Mouse (Mus musculus): ENCODE results near the gene Kcnn1. TPM values are rescaled to one million over a fixed set of nuclear protein-coding genes. Genes with fewer than 3 reads are reported as not detected.

Gene Kcnn1
- polyA plus RNA-seq, 2 experiments: 2.5 to 9.1 TPM

- Histone ChIP-seq H3K27me3 (ENCODE audit: control insufficient read depth, insufficient read depth, low read length) (0 out of 2 replicates have a peak, but pooled peaks cover 14% of the 10 kb centered on the region), H3K9me3 (ENCODE audit: control insufficient read depth, low read length) (0 out of 2 replicates have a peak, but pooled peaks cover 3% of the 10 kb centered on the region), H3K4me3 (replicated peaks; ENCODE audit: low read length) (no peak overlapping the region), H3K36me3 (ENCODE audit: control insufficient read depth, insufficient read depth, low read length) (no peaks in the 10 kb centered on the region), H3K9ac (ENCODE audit: low read depth, low read length, severe bottlenecking) (no peak overlapping the region), H3K4me2 (replicated peaks; ENCODE audit: low read depth, low read length, severe bottlenecking) (no peak overlapping the region), H3K4me1 (ENCODE audit: control insufficient read depth, insufficient read depth, low read length) (peaks cover 4% of the 10 kb centered on the region; the same call in 1 of the 2 replicates), H3K27ac (replicated peaks; ENCODE audit: low read depth, low read length) (no peak overlapping the region)
- ATAC-seq (ENCODE audit: low FRiP score, low read depth) (peak; percentile 62; the same call in 1 of the 2 replicates), DNase-seq (ENCODE audit: low spot score) (no peak)
- TF ChIP-seq POLR2A (IDR thresholded peaks at IDR 0.05; ENCODE audit: borderline replicate concordance, extremely low read depth, insufficient read depth, insufficient read length): no peak
- WGBS: 3% methylated on average over 29 of the region's 31 CpGs
Observed at GRCm38 (mm10) chr8:70820101-70820935, 42.7 kb downstream of the Kcnn1 start.

GRCm38 (mm10) chr8:70816679-70817078 lies 46.4 kb downstream of the Kcnn1 start:
- 0 out of 2 replicates have a peak, but pooled peaks cover 3% of the 10 kb centered on the region for H3K9me3 ChIP-seq (ENCODE audit: control insufficient read depth, low read length)
- ATAC-seq (ENCODE audit: low FRiP score, low read depth): no peak
- 0 out of 2 replicates have a peak overlapping the region, but pooled peaks have one; percentile 4 for H3K4me3 ChIP-seq (replicated peaks; ENCODE audit: low read length)
- H3K36me3 ChIP-seq (ENCODE audit: control insufficient read depth, insufficient read depth, low read length): no peaks in the 10 kb centered on the region
- DNase-seq (ENCODE audit: low spot score): no peak
- no peak overlapping the region for H3K9ac ChIP-seq (ENCODE audit: low read depth, low read length, severe bottlenecking)
- TF ChIP-seq POLR2A (IDR thresholded peaks at IDR 0.05; ENCODE audit: borderline replicate concordance, extremely low read depth, insufficient read depth, insufficient read length): no peak
- H3K27ac ChIP-seq (replicated peaks; ENCODE audit: low read depth, low read length): no peak overlapping the region
- 9% methylated on average over 16 of the region's 30 CpGs for WGBS
- 0 out of 2 replicates have a peak, but pooled peaks cover 14% of the 10 kb centered on the region for H3K27me3 ChIP-seq (ENCODE audit: control insufficient read depth, insufficient read depth, low read length)
- H3K4me2 ChIP-seq (replicated peaks; ENCODE audit: low read depth, low read length, severe bottlenecking): peak overlapping the region; percentile 30; the same call in 1 of the 2 replicates
- H3K4me1 ChIP-seq (ENCODE audit: control insufficient read depth, insufficient read depth, low read length): peaks cover 4% of the 10 kb centered on the region; the same call in 1 of the 2 replicates

- 58% methylated on average over 4 of the region's 4 CpGs for WGBS
- H3K27me3 ChIP-seq (ENCODE audit: control insufficient read depth, insufficient read depth, low read length): 0 out of 2 replicates have a peak, but pooled peaks cover 14% of the 10 kb centered on the region
- no peak for DNase-seq (ENCODE audit: low spot score)
- H3K36me3 ChIP-seq (ENCODE audit: control insufficient read depth, insufficient read depth, low read length): no peaks in the 10 kb centered on the region
- TF ChIP-seq POLR2A (IDR thresholded peaks at IDR 0.05; ENCODE audit: borderline replicate concordance, extremely low read depth, insufficient read depth, insufficient read length): no peak
- no peaks in the 10 kb centered on the region for H3K9me3 ChIP-seq (ENCODE audit: control insufficient read depth, low read length)
- no peak overlapping the region for H3K27ac ChIP-seq (replicated peaks; ENCODE audit: low read depth, low read length)
- ATAC-seq (ENCODE audit: low FRiP score, low read depth): no peak
- no peak overlapping the region for H3K9ac ChIP-seq (ENCODE audit: low read depth, low read length, severe bottlenecking)
- H3K4me1 ChIP-seq (ENCODE audit: control insufficient read depth, insufficient read depth, low read length): peaks cover 4% of the 10 kb centered on the region; the same call in 1 of the 2 replicates
- no peak overlapping the region for H3K4me3 ChIP-seq (replicated peaks; ENCODE audit: low read length)
- no peak overlapping the region for H3K4me2 ChIP-seq (replicated peaks; ENCODE audit: low read depth, low read length, severe bottlenecking)
Observed at GRCm38 (mm10) chr8:70812885-70813284, 50.2 kb downstream of the Kcnn1 start.

- ATAC-seq (ENCODE audit: low FRiP score, low read depth) (no peak), DNase-seq (ENCODE audit: low spot score) (no peak)
- peaks cover 4% of the 10 kb centered on the region; the same call in 1 of the 2 replicates for H3K4me1 ChIP-seq (ENCODE audit: control insufficient read depth, insufficient read depth, low read length)
- no peak overlapping the region for H3K27ac ChIP-seq (replicated peaks; ENCODE audit: low read depth, low read length)
- no peak overlapping the region for H3K9ac ChIP-seq (ENCODE audit: low read depth, low read length, severe bottlenecking)
- WGBS: 30% methylated on average over 4 of the region's 4 CpGs
- H3K4me3 ChIP-seq (replicated peaks; ENCODE audit: low read length): no peak overlapping the region
- no peak for TF ChIP-seq POLR2A (IDR thresholded peaks at IDR 0.05; ENCODE audit: borderline replicate concordance, extremely low read depth, insufficient read depth, insufficient read length)
- no peak overlapping the region for H3K4me2 ChIP-seq (replicated peaks; ENCODE audit: low read depth, low read length, severe bottlenecking)
- H3K27me3 ChIP-seq (ENCODE audit: control insufficient read depth, insufficient read depth, low read length): 0 out of 2 replicates have a peak, but pooled peaks cover 12% of the 10 kb centered on the region
- no peaks in the 10 kb centered on the region for H3K36me3 ChIP-seq (ENCODE audit: control insufficient read depth, insufficient read depth, low read length)
- H3K9me3 ChIP-seq (ENCODE audit: control insufficient read depth, low read length): no peaks in the 10 kb centered on the region
Observed at GRCm38 (mm10) chr8:70812055-70812454, 51.0 kb downstream of the Kcnn1 start.

- Histone ChIP-seq H3K4me1 (ENCODE audit: control insufficient read depth, insufficient read depth, low read length) (no peaks in the 10 kb centered on the region), H3K4me3 (replicated peaks; ENCODE audit: low read length) (no peak overlapping the region), H3K36me3 (ENCODE audit: control insufficient read depth, insufficient read depth, low read length) (no peaks in the 10 kb centered on the region), H3K4me2 (replicated peaks; ENCODE audit: low read depth, low read length, severe bottlenecking) (no peak overlapping the region), H3K9me3 (ENCODE audit: control insufficient read depth, low read length) (no peaks in the 10 kb centered on the region), H3K27me3 (ENCODE audit: control insufficient read depth, insufficient read depth, low read length) (0 out of 2 replicates have a peak, but pooled peaks cover 3% of the 10 kb centered on the region), H3K9ac (ENCODE audit: low read depth, low read length, severe bottlenecking) (no peak overlapping the region), H3K27ac (replicated peaks; ENCODE audit: low read depth, low read length) (no peak overlapping the region)
- no peak for ATAC-seq (ENCODE audit: low FRiP score, low read depth)
- no peak for TF ChIP-seq POLR2A (IDR thresholded peaks at IDR 0.05; ENCODE audit: borderline replicate concordance, extremely low read depth, insufficient read depth, insufficient read length)
- DNase-seq (ENCODE audit: low spot score): no peak
- 70% methylated on average over 20 of the region's 20 CpGs for WGBS
Observed at GRCm38 (mm10) chr8:70810962-70811680, 51.9 kb downstream of the Kcnn1 start.
